8 mouse cellular contexts compared by ENCODE assay signal in the genomic region with DNA sequence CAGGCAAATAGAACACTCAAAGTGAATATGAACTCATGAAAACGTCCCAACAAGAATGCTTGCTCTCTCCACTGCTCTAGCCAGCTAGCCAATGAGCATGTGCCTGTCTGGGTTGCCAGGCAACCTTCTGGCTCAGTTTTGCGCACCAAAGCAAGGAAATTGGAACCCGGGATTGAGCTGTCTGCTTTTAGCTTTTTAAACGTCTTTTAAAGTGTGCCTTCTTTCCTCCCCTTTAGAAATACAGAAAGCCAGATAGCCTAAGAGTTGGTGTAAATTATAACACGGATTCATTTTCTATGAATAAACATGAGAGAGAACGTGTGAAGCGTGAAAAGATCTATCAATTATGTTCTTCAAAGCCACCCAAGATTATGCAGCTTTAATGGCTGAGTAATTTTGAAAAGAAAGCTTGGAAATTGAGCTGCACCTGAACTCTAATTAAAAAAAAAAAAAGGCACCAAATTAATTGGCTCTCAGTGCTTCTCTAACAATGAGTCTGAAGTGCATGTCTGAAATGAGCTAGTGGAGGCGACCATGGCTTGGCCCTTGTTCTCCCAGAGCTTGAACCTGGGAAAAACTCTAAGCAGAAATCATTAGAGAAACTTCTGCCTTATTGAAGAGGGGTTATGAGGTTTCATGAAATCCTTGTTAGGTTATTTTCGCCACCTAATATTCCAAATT. TPM values are rescaled to one million over a fixed set of nuclear protein-coding genes. Genes with fewer than 3 reads are reported as not detected.
DNase-seq lines count a peak whose midpoint lies in the region; ATAC-seq and TF ChIP-seq lines count a peak whose summit lies in the region.
"Had no signal": no experiment of that assay in that cellular context is flagged by ENCODE, and none has a peak within 500 bp of the region (broad histone marks: within the 10 kb centered on the region; RNA-seq: fewer than 3 reads in every experiment).

No protein-coding gene starts in this region.

- H3K4me1 ChIP-seq in forebrain, embryonic 11.5 days (replicated peaks; ENCODE audit: control insufficient read depth, insufficient read depth, low read length) = peaks cover 12% of the 10 kb centered on the region
- peaks cover 12% of the 10 kb centered on the region for H3K4me1 ChIP-seq in hindbrain, embryonic 12.5 days
- H3K4me1 ChIP-seq in heart, adult 2 months (ENCODE audit: control insufficient read depth, insufficient read depth, low read length) = no peaks in the 10 kb centered on the region
- no peaks in the 10 kb centered on the region for H3K4me1 ChIP-seq in intestine, embryonic 15.5 days (replicated peaks)

- H3K79me2 ChIP-seq in heart, adult 2 months (replicated peaks; ENCODE audit: control insufficient read depth, insufficient read depth, low read length) = no peaks in the 10 kb centered on the region

- DNase-seq in forebrain, embryonic 11.5 days (ENCODE audit: low spot score) = peak; percentile 82
- peak; percentile 6 to 59 for DNase-seq in left cerebral cortex, adult 9 months (ENCODE audit: low spot score in 2 of 2)
- DNase-seq in right cerebral cortex, adult 2 months (ENCODE audit: low spot score in 2 of 2) = peak; percentile 45 to 54
- DNase-seq in heart, adult 2 months = no peak
- no peak for DNase-seq in B cell, adult 2 months

- H3K4me3 ChIP-seq in forebrain, embryonic 11.5 days (ENCODE audit: low read depth, low read length) = no peak overlapping the region
- no peak overlapping the region for H3K4me3 ChIP-seq in hindbrain, embryonic 12.5 days
- H3K4me3 ChIP-seq in heart, adult 2 months = no peak overlapping the region
- H3K4me3 ChIP-seq in intestine, embryonic 15.5 days (replicated peaks) = no peak overlapping the region

- no peak for TF ChIP-seq EP300 in heart, adult 2 months (IDR thresholded peaks at IDR 0.05; ENCODE audit: insufficient read depth, low read depth, low read length)

- H3K36me3 ChIP-seq in forebrain, embryonic 11.5 days (ENCODE audit: control insufficient read depth, insufficient read depth, low read length) = no peaks in the 10 kb centered on the region
- no peaks in the 10 kb centered on the region for H3K36me3 ChIP-seq in hindbrain, embryonic 12.5 days
- no peaks in the 10 kb centered on the region for H3K36me3 ChIP-seq in heart, adult 2 months (ENCODE audit: control insufficient read depth, insufficient read depth, low read length)
- no peaks in the 10 kb centered on the region for H3K36me3 ChIP-seq in intestine, embryonic 15.5 days

- peak overlapping the region; percentile 16; the same call in 1 of the 2 replicates for H3K9ac ChIP-seq in forebrain, embryonic 11.5 days (ENCODE audit: low read length)
- H3K9ac ChIP-seq in hindbrain, embryonic 12.5 days = no peak overlapping the region
- H3K9ac ChIP-seq in heart, adult 2 months (ENCODE audit: low read depth, low read length) = no peak overlapping the region
- no peak overlapping the region for H3K9ac ChIP-seq in intestine, embryonic 15.5 days

- intact Hi-C loops in heart, adult 2 months (cut with DNase I) = no loop called here

- peak overlapping the region; percentile 29; the same call in 1 of the 2 replicates for H3K4me2 ChIP-seq in forebrain, embryonic 11.5 days (ENCODE audit: low read depth, low read length, severe bottlenecking)
- peak overlapping the region; percentile 25 for H3K4me2 ChIP-seq in hindbrain, embryonic 12.5 days (replicated peaks)
- H3K4me2 ChIP-seq in intestine, embryonic 15.5 days (replicated peaks) = no peak overlapping the region

- TF ChIP-seq CTCF in heart, adult 2 months (IDR thresholded peaks at IDR 0.05) = no peak

- no peaks in the 10 kb centered on the region for H3K9me3 ChIP-seq in forebrain, embryonic 11.5 days (ENCODE audit: control insufficient read depth, low read length)
- no peaks in the 10 kb centered on the region for H3K9me3 ChIP-seq in hindbrain, embryonic 12.5 days (replicated peaks)
- no peaks in the 10 kb centered on the region for H3K9me3 ChIP-seq in intestine, embryonic 15.5 days

- H3K27ac ChIP-seq in forebrain, embryonic 11.5 days (ENCODE audit: low read depth, low read length) = peak overlapping the region; percentile 93
- H3K27ac ChIP-seq in hindbrain, embryonic 12.5 days = peak overlapping the region; percentile 66
- H3K27ac ChIP-seq in heart, adult 2 months = no peak overlapping the region
- no peak overlapping the region for H3K27ac ChIP-seq in intestine, embryonic 15.5 days

- no peaks in the 10 kb centered on the region for H3K27me3 ChIP-seq in forebrain, embryonic 11.5 days (ENCODE audit: control insufficient read depth, insufficient read depth, low read length)
- no peaks in the 10 kb centered on the region for H3K27me3 ChIP-seq in hindbrain, embryonic 12.5 days
- H3K27me3 ChIP-seq in heart, adult 2 months (ENCODE audit: control insufficient read depth, insufficient read depth, low read length) = no peaks in the 10 kb centered on the region
- H3K27me3 ChIP-seq in intestine, embryonic 15.5 days (replicated peaks) = no peaks in the 10 kb centered on the region

- peak; percentile 94 for ATAC-seq in forebrain, embryonic 11.5 days (replicated peaks; ENCODE audit: low FRiP score)
- peak; percentile 92 for ATAC-seq in hindbrain, embryonic 12.5 days (ENCODE audit: low FRiP score)
- no peak for ATAC-seq in intestine, embryonic 15.5 days

- no peak for TF ChIP-seq POLR2A in heart, adult 2 months (IDR thresholded peaks at IDR 0.05; ENCODE audit: insufficient read depth, low read depth, low read length)

- WGBS in forebrain, embryonic 11.5 days = 13% methylated on average over 9 of the region's 9 CpGs
- WGBS in hindbrain, embryonic 12.5 days = 24% methylated on average over 9 of the region's 9 CpGs
- WGBS in heart, adult 2 months = 68% methylated on average over 9 of the region's 9 CpGs
- 68% methylated on average over 9 of the region's 9 CpGs for WGBS in intestine, embryonic 15.5 days

RNA-seq across cellular contexts. Expression of gene Cpb2, which starts 6.0 kb away (rescaled TPM):
- polyA plus RNA-seq in forebrain, embryonic 11.5 days (2014; fragmentation: Nextera tagmentation; extraction: Ambion mirVana) = not detected in 2 replicates
- not detected in 2 replicates for polyA plus RNA-seq in hindbrain, embryonic 12.5 days (2016; fragmentation: Nextera tagmentation; extraction: Ambion mirVana)
- not detected for total RNA-seq in heart, adult 2 months (2021)
- polyA plus RNA-seq in heart, adult 2 months (2012; rRNA removed) = not detected in 2 replicates
- 4.0 and 4.7 TPM in 2 replicates for polyA plus RNA-seq in intestine, embryonic 15.5 days (2015; fragmentation: Nextera tagmentation; extraction: Ambion mirVana)
- polyA plus RNA-seq: gonadal fat pad, adult 2 months had no signal

RNA-seq across cellular contexts. Expression of gene Zc3h13, which starts 48.1 kb away (rescaled TPM):
- 35.3 and 40.6 TPM in 2 replicates for polyA plus RNA-seq in forebrain, embryonic 11.5 days (2014; fragmentation: Nextera tagmentation; extraction: Ambion mirVana)
- polyA plus RNA-seq in hindbrain, embryonic 12.5 days (2016; fragmentation: Nextera tagmentation; extraction: Ambion mirVana) = 38.9 and 43.9 TPM in 2 replicates
- 10 to 100 TPM; 24.9 to 26.2 TPM for total RNA-seq in heart, adult 2 months (2021)
- 5.2 and 5.5 TPM in 2 replicates for polyA plus RNA-seq in heart, adult 2 months (2012; rRNA removed)
- 26.8 and 27.3 TPM in 2 replicates for polyA plus RNA-seq in intestine, embryonic 15.5 days (2015; fragmentation: Nextera tagmentation; extraction: Ambion mirVana)

Comparison
In these comparisons a context has a peak if more than half of its experiments do, and no peak if none do; other contexts are left out.
1. DNase-seq: peak in forebrain, embryonic 11.5 days (single experiment), left cerebral cortex, adult 9 months (2 of 2) and right cerebral cortex, adult 2 months (2 of 2); none in heart, adult 2 months (0 of 2) and B cell, adult 2 months (0 of 2).
2. H3K27ac ChIP-seq: peak in forebrain, embryonic 11.5 days (single experiment) and hindbrain, embryonic 12.5 days (single experiment); none in heart, adult 2 months (single experiment) and intestine, embryonic 15.5 days (single experiment).